Mouse (Mus musculus) heart, adult 2 months (tissue): ENCODE measurements around the gene Tnfrsf1b. TPM values are rescaled to one million over a fixed set of nuclear protein-coding genes. Genes with fewer than 3 reads are reported as not detected.

Source experiments
- DNase-seq, 2 experiments: peaks; one replicate each; pipeline ENCODE4 v3.0.0; 2021
- H3K27ac ChIP-seq: fragments of 200-600 bp; 2 replicates; pipeline ENCODE4 v1.8.1; 2022
- H3K27me3 ChIP-seq: fragments of 200-500 bp; 2 replicates; pipeline ENCODE4 v1.6.1; 2012; ENCODE audit warnings: mild to moderate bottlenecking, low read length, inconsistent platforms, mixed read lengths; ENCODE audit not compliant: control insufficient read depth, insufficient read depth
- H3K36me3 ChIP-seq: fragments of 200-500 bp; 2 replicates; pipeline ENCODE4 v1.6.1; 2012; ENCODE audit warnings: low read length, inconsistent platforms; ENCODE audit not compliant: control insufficient read depth, insufficient read depth
- H3K4me1 ChIP-seq: fragments of 200-500 bp; 2 replicates; pipeline ENCODE4 v1.6.1; 2011; ENCODE audit warnings: low read length; ENCODE audit not compliant: control insufficient read depth, insufficient read depth
- H3K4me3 ChIP-seq: fragments of 200-600 bp; 2 replicates; pipeline ENCODE4 v1.8.1; 2022
- H3K79me2 ChIP-seq: fragments of 200-500 bp; replicated peaks from 2 replicates; pipeline ENCODE4 v1.6.1; 2012; ENCODE audit warnings: mild to moderate bottlenecking, inconsistent platforms, low read length, moderate library complexity, mixed read lengths; ENCODE audit not compliant: control insufficient read depth, insufficient read depth
- H3K9ac ChIP-seq: fragments of 200-500 bp; 2 replicates; pipeline ENCODE4 v1.6.1; 2012; ENCODE audit warnings: low read depth, mild to moderate bottlenecking, control low read depth, inconsistent platforms, low read length, mixed read lengths
- CTCF ChIP-seq: fragments of 200-600 bp; IDR thresholded peaks from 2 replicates; pipeline ENCODE4 v1.8.1; 2022; ENCODE audit warnings: antibody characterized with exemption, mild to moderate bottlenecking, moderate library complexity
- EP300 ChIP-seq: fragments of 200-500 bp; IDR thresholded peaks from 2 replicates; pipeline ENCODE4 v1.6.1; 2011; ENCODE audit warnings: low read depth, low read length, control low read depth; ENCODE audit not compliant: insufficient read depth
- POLR2A ChIP-seq: fragments of 200-500 bp; IDR thresholded peaks from 2 replicates; pipeline ENCODE4 v1.6.1; 2011; ENCODE audit warnings: mild to moderate bottlenecking, low read depth, low read length, control low read depth; ENCODE audit not compliant: insufficient read depth
- WGBS: fragments of 180-500 bp; shearing (Covaris S2); methylation state at CpG from one replicate; pipeline ENCODE4 v1.1.7; 2018; 5-methylcytosine and 5-hydroxymethylcytosine counted together
- intact Hi-C: fragments of 180-260 bp; cut with DNase I; formaldehyde crosslinking; loops from one replicate; pipeline ENCODE4 v1.15.1; 2025
- polyA plus RNA-seq: library from polyadenylated mRNA; depleted of rRNA; stranded (reverse); fragments of >200 nt; gene quantifications from 2 replicates; pipeline ENCODE4 v1.2.3, GENCODE M21; 2012
- total RNA-seq, 2 experiments: library from RNA; stranded (reverse); gene quantifications; 2 replicates each; pipeline ENCODE4 v1.2.3; 2021

Tnfrsf1b gene
- total and polyA plus RNA-seq, 3 experiments = 4.8 to 7.6 (median 5.4) TPM

DNA sequence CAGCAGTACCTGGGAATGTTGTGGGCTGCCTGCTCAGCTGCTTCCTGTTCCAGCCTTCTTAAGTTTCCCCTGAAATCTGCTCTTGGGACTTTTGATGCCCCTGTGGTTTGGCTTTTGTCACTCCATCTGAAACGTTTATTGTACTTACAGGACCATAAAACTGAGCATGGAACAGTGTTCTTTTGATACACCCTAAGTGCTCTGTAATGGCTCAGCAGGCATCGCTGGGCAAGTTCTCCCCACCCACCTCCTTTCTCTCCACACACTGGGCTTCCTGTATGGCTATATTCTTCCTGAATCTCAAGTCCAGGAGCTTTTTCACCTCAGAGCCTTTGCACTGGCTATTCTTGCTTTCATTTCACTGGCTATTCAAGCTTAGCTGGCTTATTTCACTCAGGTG lies 18.1 kb upstream of the Tnfrsf1b start:
- no peak for DNase-seq
- no peak overlapping the region for H3K4me3 ChIP-seq
- H3K27ac ChIP-seq = no peak overlapping the region
- no peak overlapping the region for H3K9ac ChIP-seq
- TF ChIP-seq CTCF (no peak), POLR2A (no peak), EP300 (no peak)
- intact Hi-C loops = loop anchor here (2.0 kb wide), 1 partner anchor 14 kb away; no protein-coding TSS in a partner anchor
- 23% methylated on average over 2 of the region's 2 CpGs for WGBS
- H3K79me2 ChIP-seq = no peaks in the 10 kb centered on the region
- no peaks in the 10 kb centered on the region for H3K36me3 ChIP-seq
- no peaks in the 10 kb centered on the region for H3K27me3 ChIP-seq
- H3K4me1 ChIP-seq = peaks cover 4% of the 10 kb centered on the region

GRCm38 (mm10) chr4:145263583-145263982 lies 16.9 kb upstream of the Tnfrsf1b start:
- intact Hi-C loops = no loop called here
- Histone ChIP-seq H3K4me1 (peaks cover 4% of the 10 kb centered on the region), H3K9ac (no peak overlapping the region), H3K27ac (no peak overlapping the region), H3K4me3 (no peak overlapping the region), H3K79me2 (no peaks in the 10 kb centered on the region), H3K27me3 (no peaks in the 10 kb centered on the region), H3K36me3 (no peaks in the 10 kb centered on the region)
- DNase-seq = no peak
- TF ChIP-seq EP300 = no peak
- WGBS = 85% methylated on average over 1 of the region's 1 CpGs

DNA sequence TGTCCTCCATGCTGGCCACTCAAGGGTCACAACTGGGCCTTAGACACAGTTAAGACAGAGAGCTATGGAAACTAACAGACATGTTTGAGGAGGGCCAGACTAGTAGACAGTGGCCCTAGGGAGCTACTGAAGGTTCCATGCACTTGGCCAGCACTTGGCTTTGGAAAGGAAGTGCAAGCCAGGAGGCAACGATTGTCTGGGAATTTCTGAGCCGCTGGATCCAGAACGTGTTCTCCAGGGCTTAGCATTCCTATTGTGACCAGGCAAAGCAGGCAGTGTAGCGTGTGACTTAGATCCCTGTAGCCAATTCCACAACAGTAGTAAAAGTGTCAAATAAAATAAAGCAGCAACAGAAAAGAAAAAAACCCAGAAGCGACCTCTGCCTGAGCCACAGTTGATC lies 14.1 kb upstream of the Tnfrsf1b start:
- H3K36me3 ChIP-seq = no peaks in the 10 kb centered on the region
- no peak for DNase-seq
- no peak overlapping the region for H3K9ac ChIP-seq
- no peaks in the 10 kb centered on the region for H3K27me3 ChIP-seq
- intact Hi-C loops = no loop called here
- H3K27ac ChIP-seq = no peak overlapping the region; the same call in 1 of the 2 replicates
- WGBS = 35% methylated on average over 5 of the region's 5 CpGs
- H3K4me1 ChIP-seq = peaks cover 4% of the 10 kb centered on the region
- TF ChIP-seq EP300 = 0 out of 2 replicates have a peak, but pooled peaks have one; percentile 33
- TF ChIP-seq CTCF = no peak
- H3K79me2 ChIP-seq = no peaks in the 10 kb centered on the region
- H3K4me3 ChIP-seq = no peak overlapping the region

- WGBS = 62% methylated on average over 5 of the region's 5 CpGs
- TF ChIP-seq EP300 (no peak), CTCF (no peak), POLR2A (no peak)
Observed at GRCm38 (mm10) chr4:145257751-145258434, 11.2 kb upstream of the Tnfrsf1b start.

GRCm38 (mm10) chr4:145256144-145256543 lies 9.5 kb upstream of the Tnfrsf1b start:
- H3K27me3 ChIP-seq = no peaks in the 10 kb centered on the region
- 87% methylated on average over 5 of the region's 5 CpGs for WGBS
- H3K4me3 ChIP-seq = no peak overlapping the region
- peaks cover 6% of the 10 kb centered on the region for H3K4me1 ChIP-seq
- H3K9ac ChIP-seq = no peak overlapping the region
- H3K79me2 ChIP-seq = no peaks in the 10 kb centered on the region
- intact Hi-C loops = no loop called here
- DNase-seq = no peak
- TF ChIP-seq CTCF (no peak), POLR2A (no peak), EP300 (no peak)
- no peaks in the 10 kb centered on the region for H3K36me3 ChIP-seq
- no peak overlapping the region for H3K27ac ChIP-seq

More at GRCm38 (mm10) chr4:145257751-145258434, 11.2 kb upstream of the Tnfrsf1b start:
- Histone ChIP-seq H3K79me2 (no peaks in the 10 kb centered on the region), H3K4me1 (peaks cover 6% of the 10 kb centered on the region), H3K4me3 (no peak overlapping the region), H3K9ac (no peak overlapping the region), H3K36me3 (no peaks in the 10 kb centered on the region), H3K27ac (no peak overlapping the region), H3K27me3 (no peaks in the 10 kb centered on the region)
- no peak for DNase-seq
- intact Hi-C loops = no loop called here

GRCm38 (mm10) chr4:145254418-145254817 lies 7.7 kb upstream of the Tnfrsf1b start:
- H3K27ac ChIP-seq = no peak overlapping the region
- TF ChIP-seq POLR2A (no peak), CTCF (no peak), EP300 (no peak)
- DNase-seq = peak in 1 of 2 experiments; percentile 74
- no peak overlapping the region for H3K4me3 ChIP-seq
- intact Hi-C loops = no loop called here
- 16% methylated on average over 13 of the region's 13 CpGs for WGBS
- H3K36me3 ChIP-seq = no peaks in the 10 kb centered on the region
- H3K79me2 ChIP-seq = no peaks in the 10 kb centered on the region
- peaks cover 4% of the 10 kb centered on the region; the same call in 1 of the 2 replicates for H3K4me1 ChIP-seq
- H3K27me3 ChIP-seq = no peaks in the 10 kb centered on the region
- 0 out of 2 replicates have a peak overlapping the region, but pooled peaks have one; percentile 24 for H3K9ac ChIP-seq
